Mouse (Mus musculus) hindbrain, embryonic 16.5 days (tissue): ENCODE measurements around the gene Eif2b3. TPM values are rescaled to one million over a fixed set of nuclear protein-coding genes. Genes with fewer than 3 reads are reported as not detected.

Experiments used
- ATAC-seq: fragments of 200-750 bp; cut with Nextera tagmentation; 2 replicates; pipeline ENCODE4 v1.8.0; 2017; ENCODE audit warnings: moderate TSS enrichment, moderate library complexity
- H3K27ac ChIP-seq: fragments of 300-500 bp; sonication (generic); 2 replicates; pipeline ENCODE4 v1.5.1; 2014; ENCODE audit warnings: low read depth, mild to moderate bottlenecking, control low read depth, low read length, moderate library complexity
- H3K27me3 ChIP-seq: fragments of 300-500 bp; sonication (generic); replicated peaks from 2 replicates; pipeline ENCODE4 v1.6.1; 2014; ENCODE audit warnings: low read length; ENCODE audit not compliant: control insufficient read depth, insufficient read depth
- H3K36me3 ChIP-seq: fragments of 300-500 bp; sonication (generic); 2 replicates; pipeline ENCODE4 v1.6.1; 2014; ENCODE audit warnings: mild to moderate bottlenecking, low read length, moderate library complexity, mixed read lengths; ENCODE audit not compliant: control insufficient read depth, insufficient read depth
- H3K4me1 ChIP-seq: fragments of 300-500 bp; sonication (generic); 2 replicates; pipeline ENCODE4 v1.6.1; 2014; ENCODE audit warnings: low read depth, low read length; ENCODE audit not compliant: control insufficient read depth, insufficient read depth
- H3K4me2 ChIP-seq: fragments of 300-500 bp; sonication (generic); 2 replicates; pipeline ENCODE4 v1.6.1; 2014; ENCODE audit warnings: mild to moderate bottlenecking, low read length, control low read depth, moderate library complexity
- H3K4me3 ChIP-seq: fragments of 300-500 bp; sonication (generic); 2 replicates; pipeline ENCODE4 v1.5.1; 2014; ENCODE audit warnings: mild to moderate bottlenecking, low read length, control low read depth, moderate library complexity
- H3K9ac ChIP-seq: fragments of 300-500 bp; sonication (generic); 2 replicates; pipeline ENCODE4 v1.6.1; 2014; ENCODE audit warnings: low read depth, mild to moderate bottlenecking, control low read depth, low read length, moderate library complexity
- H3K9me3 ChIP-seq: fragments of 300-500 bp; sonication (generic); 2 replicates; pipeline ENCODE4 v1.6.1; 2014; ENCODE audit warnings: mild to moderate bottlenecking, low read length, moderate library complexity; ENCODE audit not compliant: control insufficient read depth
- WGBS: fragments of 180-500 bp; shearing (Covaris S2); extraction: QIAGEN DNeasy Blood & Tissue Kit; methylation state at CpG from one replicate; pipeline ENCODE4 v1.1.7; 2014; 5-methylcytosine and 5-hydroxymethylcytosine counted together
- polyA plus RNA-seq: library from polyadenylated mRNA; unstranded; fragments of >200 nt; fragmentation: Nextera tagmentation; extraction: Ambion mirVana; gene quantifications from 2 replicates; pipeline ENCODE4 v1.2.1, GENCODE M21; 2015

Gene Eif2b3
- polyA plus RNA-seq = 44.9 and 47.5 TPM in 2 replicates

DNA sequence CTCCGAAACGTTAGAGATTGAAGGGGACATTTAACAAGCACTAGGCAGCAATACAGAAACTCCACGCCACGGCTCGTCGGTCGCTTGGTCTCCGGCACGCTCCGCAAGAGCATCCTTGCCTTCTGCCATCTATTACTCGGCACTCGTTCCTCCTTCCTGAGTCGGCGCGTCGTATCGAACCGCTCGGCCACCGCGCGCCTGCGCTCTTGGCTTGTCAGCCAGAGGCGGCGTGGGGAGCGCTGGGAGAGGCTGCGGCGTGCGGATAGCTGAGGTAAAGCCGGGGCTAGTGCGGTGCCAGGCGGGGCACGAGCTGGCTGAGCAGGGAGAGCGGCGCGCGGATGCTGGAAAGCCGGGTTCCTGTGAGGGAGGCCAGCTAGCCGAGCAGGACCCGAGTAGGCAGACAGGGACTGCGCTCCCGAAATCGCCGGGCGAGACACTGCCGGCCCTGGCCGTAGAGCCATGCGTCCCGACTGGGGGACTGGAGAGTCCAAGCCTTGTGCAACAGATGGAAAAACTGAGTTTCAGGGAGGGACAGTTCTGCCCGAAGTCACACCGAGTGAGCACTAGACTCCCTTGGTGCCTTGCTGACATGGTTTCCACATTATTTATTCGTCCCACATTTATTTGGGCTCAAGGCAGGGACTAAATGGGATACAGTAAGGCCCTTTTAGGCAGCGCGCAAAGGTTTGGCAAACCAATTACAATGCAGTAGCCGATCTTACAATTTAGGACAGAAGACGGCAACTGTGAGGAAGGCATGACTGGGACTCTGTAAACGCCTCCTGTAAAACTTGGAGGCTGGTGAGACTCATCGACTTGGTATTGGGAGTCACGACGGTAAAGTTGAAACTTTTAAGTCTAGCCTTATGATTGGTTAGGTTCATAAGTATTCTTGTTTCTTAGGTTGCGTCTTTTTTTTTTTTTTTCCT lies at the start of gene Eif2b3:
Gene Eif2b3 (plus strand): TSS at position 197 of the 929 bp plus-strand sequence.
- peak within 1 kb of the TSS; percentile 69; the same call in 1 of the 2 replicates for H3K27ac ChIP-seq
- H3K9ac ChIP-seq = peak within 1 kb of the TSS; percentile 84
- under 1% methylated on average over 58 of the region's 61 CpGs for WGBS
- peak within 1 kb of the TSS; percentile 86 for H3K4me3 ChIP-seq
- peaks cover 5% of the 10 kb centered on the region for H3K36me3 ChIP-seq
- no peaks in the 10 kb centered on the region for H3K9me3 ChIP-seq
- ATAC-seq = peak; percentile 96
- peak within 1 kb of the TSS; percentile 74 for H3K4me2 ChIP-seq
- H3K27me3 ChIP-seq = no peaks in the 10 kb centered on the region
- peaks cover 6% of the 10 kb centered on the region for H3K4me1 ChIP-seq

DNA sequence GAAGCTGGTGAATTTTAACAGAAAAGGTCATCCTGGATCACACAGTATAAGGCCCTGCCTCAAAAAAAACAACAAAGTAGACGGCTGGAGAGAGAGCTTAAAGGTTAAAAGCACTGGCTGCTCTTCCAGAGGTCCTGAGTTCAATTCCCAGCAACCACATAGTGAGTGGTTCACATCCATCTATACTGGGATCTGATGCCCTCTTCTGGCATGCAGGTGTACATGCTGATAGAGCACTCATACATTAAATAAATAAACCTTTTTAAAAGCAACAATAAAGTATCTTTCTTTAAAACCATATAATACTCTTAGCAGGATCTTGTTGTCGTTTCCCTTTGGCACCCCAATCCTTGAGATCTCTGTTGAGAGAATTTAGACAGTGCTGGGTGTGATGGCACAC lies 42.7 kb upstream of the Eif2b3 start:
- no peaks in the 10 kb centered on the region for H3K4me1 ChIP-seq
- WGBS = 80% methylated on average over 2 of the region's 2 CpGs
- H3K9me3 ChIP-seq = no peaks in the 10 kb centered on the region
- no peaks in the 10 kb centered on the region for H3K27me3 ChIP-seq
- H3K36me3 ChIP-seq = peaks cover 17% of the 10 kb centered on the region
- no peak overlapping the region for H3K4me3 ChIP-seq
- H3K27ac ChIP-seq = no peak overlapping the region
- H3K9ac ChIP-seq = no peak overlapping the region
- no peak for ATAC-seq
- no peak overlapping the region for H3K4me2 ChIP-seq

DNA sequence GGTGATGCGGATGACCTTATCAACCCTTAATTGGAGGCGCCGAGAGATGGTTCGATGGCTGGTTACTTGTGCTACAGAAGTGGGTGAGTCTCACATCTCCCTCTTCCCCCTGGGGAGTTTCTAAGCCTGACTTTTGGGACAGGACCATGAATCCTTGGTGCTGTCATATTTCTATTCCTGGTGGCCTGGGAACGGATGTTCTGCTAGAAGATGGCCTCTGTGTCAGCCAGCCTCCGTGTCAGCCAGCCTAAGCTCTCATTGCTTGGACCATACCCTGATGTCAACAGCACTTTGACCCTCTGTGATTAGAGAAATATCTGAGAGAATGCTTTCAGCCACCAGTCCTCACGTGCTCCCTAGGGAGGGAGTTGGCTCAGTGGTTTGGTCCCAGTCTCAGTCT lies 33.5 kb upstream of the Eif2b3 start:
- H3K4me1 ChIP-seq = no peaks in the 10 kb centered on the region
- no peaks in the 10 kb centered on the region for H3K9me3 ChIP-seq
- H3K9ac ChIP-seq = no peak overlapping the region
- ATAC-seq = no peak
- H3K27me3 ChIP-seq = no peaks in the 10 kb centered on the region
- H3K4me2 ChIP-seq = no peak overlapping the region
- peaks cover 17% of the 10 kb centered on the region for H3K36me3 ChIP-seq
- no peak overlapping the region for H3K27ac ChIP-seq
- H3K4me3 ChIP-seq = no peak overlapping the region
- WGBS = 96% methylated on average over 7 of the region's 7 CpGs

DNA sequence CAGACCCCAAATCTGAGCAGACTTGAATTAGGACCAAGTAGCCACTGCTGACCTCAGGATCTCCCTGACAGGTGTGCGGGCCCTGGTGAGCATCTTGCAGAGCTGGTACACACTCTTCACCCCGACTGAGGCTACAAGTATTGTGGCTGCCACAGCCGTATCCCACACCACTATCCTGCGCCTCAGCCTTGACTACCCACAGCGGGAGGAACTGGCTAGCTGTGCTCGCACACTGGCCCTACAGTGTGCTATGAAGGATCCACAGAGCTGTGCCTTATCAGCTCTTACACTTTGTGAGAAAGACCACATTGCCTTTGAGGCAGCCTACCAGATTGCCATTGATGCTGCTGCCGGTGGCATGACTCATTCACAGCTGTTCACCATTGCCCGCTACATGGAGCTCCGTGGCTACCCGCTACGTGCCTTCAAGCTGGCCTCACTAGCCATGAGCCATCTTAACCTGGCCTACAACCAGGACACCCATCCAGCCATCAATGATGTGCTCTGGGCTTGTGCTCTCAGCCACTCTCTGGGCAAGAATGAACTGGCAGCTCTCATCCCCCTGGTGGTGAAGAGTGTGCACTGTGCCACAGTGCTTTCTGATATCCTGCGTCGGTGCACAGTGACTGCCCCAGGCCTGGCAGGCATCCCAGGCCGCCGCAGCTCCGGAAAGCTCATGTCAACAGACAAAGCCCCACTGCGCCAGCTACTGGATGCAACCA lies 32.6 kb upstream of the Eif2b3 start:
- peaks cover 17% of the 10 kb centered on the region for H3K36me3 ChIP-seq
- H3K9me3 ChIP-seq = no peaks in the 10 kb centered on the region
- WGBS = 58% methylated on average over 17 of the region's 17 CpGs
- no peak overlapping the region for H3K27ac ChIP-seq
- no peak overlapping the region for H3K4me2 ChIP-seq
- H3K4me3 ChIP-seq = no peak overlapping the region
- H3K4me1 ChIP-seq = no peaks in the 10 kb centered on the region
- H3K9ac ChIP-seq = no peak overlapping the region
- ATAC-seq = peak; percentile 85
- no peaks in the 10 kb centered on the region for H3K27me3 ChIP-seq

DNA sequence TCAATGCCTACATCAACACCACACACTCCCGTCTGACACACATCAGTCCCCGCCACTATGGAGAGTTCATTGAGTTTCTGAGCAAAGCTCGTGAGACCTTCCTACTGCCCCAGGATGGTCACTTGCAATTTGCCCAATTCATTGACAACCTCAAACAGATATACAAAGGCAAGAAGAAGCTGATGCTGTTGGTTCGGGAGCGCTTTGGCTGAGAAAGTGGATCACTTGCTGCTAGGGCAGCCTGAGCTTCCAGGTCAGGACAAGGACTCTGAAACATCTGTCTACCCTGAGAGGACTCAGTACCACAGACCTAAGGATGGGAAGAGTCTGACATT lies 32.1 kb upstream of the Eif2b3 start:
- Histone ChIP-seq H3K4me3 (no peak overlapping the region), H3K4me1 (no peaks in the 10 kb centered on the region), H3K9ac (no peak overlapping the region), H3K36me3 (peaks cover 14% of the 10 kb centered on the region), H3K27me3 (no peaks in the 10 kb centered on the region), H3K4me2 (no peak overlapping the region), H3K9me3 (no peaks in the 10 kb centered on the region), H3K27ac (no peak overlapping the region)
- WGBS = 63% methylated on average over 5 of the region's 5 CpGs
- no peak for ATAC-seq

DNA sequence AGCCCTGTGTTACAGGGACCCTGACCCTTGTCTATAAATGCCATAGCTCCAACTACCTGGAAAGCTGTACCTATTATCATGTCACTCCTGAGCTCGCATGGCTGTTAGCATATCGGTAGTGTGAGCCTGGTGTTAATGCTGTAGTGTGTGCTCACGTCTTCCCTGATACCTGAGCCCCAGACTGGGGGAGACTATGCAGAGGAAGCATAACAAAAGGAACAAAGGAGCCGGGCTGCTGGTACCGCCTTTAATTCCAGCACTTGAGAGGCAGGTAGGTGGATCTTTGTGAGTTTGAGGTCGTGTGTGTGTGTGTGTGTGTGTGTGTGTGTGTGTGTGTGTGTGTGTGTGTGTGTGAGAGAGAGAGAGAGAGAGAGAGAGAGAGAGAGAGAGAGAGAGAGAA lies 29.5 kb upstream of the Eif2b3 start:
- Histone ChIP-seq H3K4me2 (no peak overlapping the region), H3K9ac (no peak overlapping the region), H3K36me3 (peaks cover 14% of the 10 kb centered on the region), H3K9me3 (no peaks in the 10 kb centered on the region), H3K27me3 (no peaks in the 10 kb centered on the region), H3K4me1 (peaks cover 11% of the 10 kb centered on the region), H3K4me3 (no peak overlapping the region), H3K27ac (no peak overlapping the region)
- WGBS = 61% methylated on average over 6 of the region's 6 CpGs
- ATAC-seq = no peak

DNA sequence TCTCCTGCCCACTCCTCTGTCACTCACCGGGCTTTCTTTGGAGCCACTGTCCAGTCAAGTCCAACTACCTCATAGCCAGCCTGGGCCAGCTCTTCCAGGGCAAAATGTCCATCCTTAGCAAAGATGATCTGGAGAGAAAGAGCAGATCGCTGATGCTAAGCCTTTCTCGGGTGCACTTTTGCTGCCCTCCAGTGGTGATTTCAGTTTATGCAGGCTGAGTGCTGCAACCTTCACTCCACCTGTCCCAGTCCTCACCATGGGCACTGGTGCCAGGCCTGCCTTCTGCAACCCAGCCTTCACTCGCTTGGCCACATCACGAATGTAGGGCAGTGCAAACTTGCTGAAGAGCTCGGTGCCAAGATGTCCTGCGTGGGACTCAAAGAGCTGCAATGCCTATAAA lies 27.8 kb upstream of the Eif2b3 start:
- ATAC-seq = no peak
- no peak overlapping the region for H3K4me2 ChIP-seq
- no peak overlapping the region for H3K9ac ChIP-seq
- H3K36me3 ChIP-seq = peaks cover 9% of the 10 kb centered on the region
- peaks cover 20% of the 10 kb centered on the region for H3K4me1 ChIP-seq
- no peak overlapping the region for H3K4me3 ChIP-seq
- no peak overlapping the region for H3K27ac ChIP-seq
- no peaks in the 10 kb centered on the region for H3K9me3 ChIP-seq
- H3K27me3 ChIP-seq = no peaks in the 10 kb centered on the region
- 15% methylated on average over 7 of the region's 7 CpGs for WGBS

DNA sequence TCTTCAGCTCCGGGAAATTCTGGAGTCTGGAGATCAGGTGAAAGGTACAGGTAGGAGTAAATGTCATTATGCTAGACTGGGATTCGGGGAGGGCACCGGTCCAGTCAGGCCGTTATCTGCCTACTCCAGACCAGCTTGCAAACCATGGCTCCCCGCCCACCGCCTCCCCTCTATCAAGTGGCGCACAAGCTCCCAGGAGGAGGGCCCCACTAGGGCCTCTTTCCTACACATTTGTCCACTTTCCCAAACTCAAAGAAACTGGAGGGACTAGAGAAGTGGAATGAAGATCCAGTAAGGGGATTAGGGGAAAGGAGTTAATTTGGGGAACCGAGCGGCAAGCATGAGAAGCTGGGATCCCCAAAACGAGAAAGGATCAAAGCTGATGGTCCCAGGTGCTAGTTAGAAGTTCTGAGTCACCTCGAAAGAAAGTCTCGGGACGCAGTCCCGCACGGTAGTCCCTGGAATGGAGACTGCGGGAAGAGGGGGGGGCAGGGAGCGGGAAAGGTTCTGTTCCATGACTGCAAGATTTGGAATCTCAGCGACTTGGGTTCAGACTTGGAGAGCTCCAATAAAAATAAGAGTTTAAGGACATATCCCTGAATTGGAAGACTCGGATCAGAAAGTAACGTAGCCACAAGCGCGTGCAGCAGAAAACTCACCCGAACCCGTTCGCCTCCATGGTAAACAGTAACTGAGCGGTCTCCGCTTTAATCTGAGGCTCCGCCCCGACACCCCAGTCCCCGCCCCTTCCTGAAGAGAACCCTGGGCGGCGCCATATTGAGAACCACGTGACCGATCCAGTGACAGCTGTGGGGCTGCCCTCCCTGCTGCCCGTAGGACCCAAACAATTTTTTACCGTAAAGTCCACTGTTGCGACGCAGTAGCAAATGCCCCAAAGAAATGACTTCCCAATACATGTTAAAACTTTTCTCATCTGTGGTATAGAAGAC lies 25.3 kb upstream of the Eif2b3 start, which contains the start of gene Urod:
Gene Urod (minus strand): TSS at position 742 of the 950 bp plus-strand sequence.
- WGBS = 2% methylated on average over 38 of the region's 38 CpGs
- ATAC-seq = peak; percentile 91
- peaks cover 5% of the 10 kb centered on the region; the same call in 1 of the 2 replicates for H3K36me3 ChIP-seq
- H3K9me3 ChIP-seq = no peaks in the 10 kb centered on the region
- peak within 1 kb of the TSS; percentile 88 for H3K27ac ChIP-seq
- peak within 1 kb of the TSS; percentile 100 for H3K4me3 ChIP-seq
- H3K27me3 ChIP-seq = no peaks in the 10 kb centered on the region
- H3K9ac ChIP-seq = peak within 1 kb of the TSS; percentile 90
- H3K4me2 ChIP-seq = peak within 1 kb of the TSS; percentile 98
- peaks cover 22% of the 10 kb centered on the region for H3K4me1 ChIP-seq
